Mouse (Mus musculus) bone marrow macrophage, adult 2 months (primary cell): ENCODE results near the gene Apoa5.

Experiments used
- CTCF ChIP-seq: IDR thresholded peaks from 2 replicates; pipeline ENCODE4 v1.5.1; 2012; ENCODE audit warnings: low read depth, mild to moderate bottlenecking, low read length, moderate library complexity
- POLR2A ChIP-seq: IDR thresholded peaks from 2 replicates; pipeline ENCODE4 v1.6.1; 2012; ENCODE audit warnings: mild to moderate bottlenecking, low read depth, low read length, borderline replicate concordance

DNA sequence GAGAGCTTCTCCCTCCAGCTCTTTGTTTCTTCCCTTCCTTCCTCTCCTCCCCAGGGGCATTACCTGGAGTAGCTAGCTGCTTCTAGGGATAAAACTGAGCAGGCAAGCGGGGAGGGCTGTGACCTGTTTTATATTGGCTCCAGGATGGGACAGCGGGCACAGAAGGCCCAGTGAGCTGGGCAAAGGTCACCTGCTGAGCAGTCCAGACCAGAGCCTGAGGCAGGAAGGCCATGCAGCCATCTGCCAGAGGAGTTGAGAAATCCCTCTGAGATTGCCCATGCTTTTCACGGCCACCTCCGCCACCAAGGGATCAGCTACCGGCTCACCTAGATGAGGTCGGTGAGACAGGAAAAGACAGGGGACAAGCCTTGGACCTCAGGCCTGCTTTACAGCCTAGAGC is 33.2 kb upstream of the Apoa5 start:
- TF ChIP-seq CTCF (no peak), POLR2A (no peak)
